Mouse (Mus musculus) ES-E14 (cell line): ENCODE measurements around the gene Phf7.

ENCODE experiments used
- CHD2 ChIP-seq: IDR thresholded peaks from 2 replicates; pipeline ENCODE4 v1.6.1; 2014; ENCODE audit warnings: mild to moderate bottlenecking, low read depth, low read length, inconsistent platforms
- HCFC1 ChIP-seq: IDR thresholded peaks from 2 replicates; pipeline ENCODE4 v1.6.1; 2012; ENCODE audit warnings: low read length, inconsistent platforms, borderline replicate concordance; ENCODE audit not compliant: insufficient read depth
- ZC3H11A ChIP-seq: IDR thresholded peaks from 2 replicates; pipeline ENCODE4 v1.6.1; 2012; ENCODE audit warnings: low read depth, mild to moderate bottlenecking, inconsistent platforms, low read length, borderline replicate concordance
- ZNF384 ChIP-seq: IDR thresholded peaks from 2 replicates; pipeline ENCODE4 v1.6.1; 2012; ENCODE audit warnings: low read depth, low read length, inconsistent platforms

DNA sequence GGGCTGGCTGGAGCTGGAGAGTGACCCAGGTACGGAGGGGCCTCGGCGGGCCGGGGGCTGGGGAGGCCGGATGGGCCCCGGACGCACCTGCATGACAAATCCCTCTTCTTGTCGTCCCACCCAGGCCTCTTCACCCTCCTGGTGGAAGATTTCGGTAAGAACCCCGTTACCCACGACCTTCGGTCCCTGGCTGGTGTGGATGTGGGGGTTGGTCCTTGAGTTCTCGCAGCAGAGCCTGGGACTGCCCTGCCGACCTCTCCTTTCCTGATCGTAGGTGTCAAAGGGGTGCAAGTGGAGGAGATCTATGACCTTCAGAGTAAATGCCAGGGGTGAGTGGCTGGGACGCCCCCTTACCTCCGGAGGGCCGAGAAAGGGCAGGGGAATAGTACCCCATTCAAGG is 509 bp upstream of the Phf7 start:
- no peak for TF ChIP-seq ZC3H11A
- TF ChIP-seq ZNF384: no peak
- TF ChIP-seq HCFC1: no peak
- no peak for TF ChIP-seq CHD2
